Mouse (Mus musculus) adipocyte (in vitro differentiated cells): Measurements from ENCODE around the gene Psapl1.
"Not testable (repeated sequence)": the region's sequence is repeated elsewhere in the genome, so short reads cannot be mapped to it uniquely, and the experiment has no call there.

ENCODE experiments used
- DNase-seq: peaks from one replicate; pipeline ENCODE4 v3.0.0-alpha.2; 2016; ENCODE audit warnings: low spot score

The Psapl1 gene

GRCm38 (mm10) chr5:36203421-36203820 is 400 bp upstream of the Psapl1 start:
- no peak for DNase-seq

DNA sequence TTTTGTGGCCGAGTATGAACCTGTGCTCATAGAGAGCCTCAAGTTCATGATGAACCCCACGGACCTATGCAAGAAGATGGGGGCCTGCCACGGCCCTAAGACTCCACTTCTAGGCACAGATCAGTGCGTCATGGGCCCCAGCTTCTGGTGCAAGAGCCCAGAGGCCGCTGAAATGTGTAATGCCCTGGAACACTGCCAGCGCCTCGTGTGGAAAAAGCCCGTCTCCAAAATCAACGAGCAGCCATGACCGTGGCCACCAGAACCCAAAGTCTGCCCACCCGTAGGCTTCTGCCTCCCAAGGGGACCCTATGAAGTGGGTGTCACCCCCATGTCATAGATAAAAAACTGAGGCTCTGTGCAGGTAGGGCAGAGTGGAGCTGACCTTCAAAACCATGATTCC is 1.6 kb downstream of the Psapl1 start:
- DNase-seq: no peak

DNA sequence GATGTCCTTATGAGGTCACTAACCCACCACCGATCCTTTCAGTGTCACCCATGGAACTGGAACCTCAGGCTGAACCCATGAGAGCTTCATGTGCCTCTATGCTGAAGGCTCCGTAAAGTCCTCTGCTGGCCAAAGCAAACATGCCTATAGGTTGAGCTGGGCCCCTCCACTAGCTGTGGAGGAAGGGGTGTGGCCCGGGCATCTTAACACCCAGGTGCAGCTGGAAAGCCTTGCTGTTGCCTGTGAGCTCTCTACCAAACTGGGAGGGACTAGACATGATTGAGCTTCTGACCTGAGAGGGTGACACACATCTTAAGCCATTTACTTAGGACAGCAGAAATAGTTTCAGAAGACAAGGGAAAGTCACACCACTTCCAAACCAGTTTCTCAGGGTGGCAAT is 5.0 kb downstream of the Psapl1 start:
- no peak for DNase-seq

- no peak for DNase-seq
Measured at GRCm38 (mm10) chr5:36213310-36213709, 9.5 kb downstream of the Psapl1 start.

- DNase-seq: no peak
Measured at GRCm38 (mm10) chr5:36220105-36220504, 16.3 kb downstream of the Psapl1 start.

DNA sequence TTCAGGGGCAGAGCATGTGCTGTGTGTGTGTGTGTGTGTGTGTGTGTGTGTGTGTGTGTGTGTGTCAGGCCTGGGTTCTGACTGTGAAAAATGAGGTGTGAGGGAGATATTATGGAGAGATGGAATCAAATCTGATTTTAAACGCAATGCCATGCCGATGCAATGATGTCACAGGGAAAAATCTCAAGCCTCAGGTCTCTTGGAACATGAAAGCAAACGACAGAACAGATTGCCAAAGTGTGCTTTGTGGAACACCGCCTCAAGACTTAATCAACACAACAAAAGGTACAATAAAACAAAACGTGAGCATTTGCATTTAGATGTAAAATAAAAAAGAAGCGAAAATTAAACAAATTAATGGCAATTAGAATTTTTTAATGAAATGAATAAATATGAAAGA is 16.8 kb downstream of the Psapl1 start:
- no peak for DNase-seq

GRCm38 (mm10) chr5:36223787-36224186 is 20.0 kb downstream of the Psapl1 start:
- DNase-seq: peak; percentile 43

DNA sequence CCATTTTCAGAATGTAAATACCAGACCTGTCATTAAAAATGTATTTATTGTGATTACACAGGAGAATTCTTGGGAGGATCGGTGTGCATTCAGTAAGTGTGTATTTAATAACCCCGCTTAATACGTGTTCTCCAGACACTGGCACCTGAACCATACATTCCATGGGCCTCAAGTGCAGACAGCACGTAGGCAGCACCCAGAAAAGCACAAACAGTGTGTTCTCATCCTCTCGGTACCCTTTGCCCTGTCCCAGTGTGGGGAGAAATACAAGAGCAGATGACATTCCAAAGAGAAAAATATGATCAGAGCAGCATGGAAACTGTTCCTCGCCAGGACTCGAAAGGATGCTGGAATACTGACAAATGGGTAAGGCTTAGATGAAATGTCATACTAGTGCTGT is 22.0 kb downstream of the Psapl1 start:
- DNase-seq: no peak

DNA sequence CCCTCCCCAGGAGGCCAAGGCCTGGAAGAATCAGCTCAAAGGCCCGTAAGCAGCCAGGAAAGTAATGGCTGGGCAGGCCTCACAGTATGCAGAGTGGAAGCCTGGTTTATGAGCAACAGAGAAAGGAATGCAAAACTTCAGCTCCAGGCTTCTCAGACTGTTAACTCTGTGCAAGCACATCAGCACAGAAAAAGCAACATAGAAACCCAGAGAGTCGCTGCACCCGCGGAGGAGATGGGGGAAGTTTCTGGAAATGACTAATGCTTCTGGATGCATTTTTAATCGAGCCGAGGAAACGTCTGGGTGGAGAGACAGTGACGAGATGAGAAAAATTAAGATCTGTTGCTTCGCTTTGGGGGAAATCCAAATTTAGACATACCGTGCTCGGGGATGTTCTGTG is 22.5 kb downstream of the Psapl1 start:
- DNase-seq: no peak

DNA sequence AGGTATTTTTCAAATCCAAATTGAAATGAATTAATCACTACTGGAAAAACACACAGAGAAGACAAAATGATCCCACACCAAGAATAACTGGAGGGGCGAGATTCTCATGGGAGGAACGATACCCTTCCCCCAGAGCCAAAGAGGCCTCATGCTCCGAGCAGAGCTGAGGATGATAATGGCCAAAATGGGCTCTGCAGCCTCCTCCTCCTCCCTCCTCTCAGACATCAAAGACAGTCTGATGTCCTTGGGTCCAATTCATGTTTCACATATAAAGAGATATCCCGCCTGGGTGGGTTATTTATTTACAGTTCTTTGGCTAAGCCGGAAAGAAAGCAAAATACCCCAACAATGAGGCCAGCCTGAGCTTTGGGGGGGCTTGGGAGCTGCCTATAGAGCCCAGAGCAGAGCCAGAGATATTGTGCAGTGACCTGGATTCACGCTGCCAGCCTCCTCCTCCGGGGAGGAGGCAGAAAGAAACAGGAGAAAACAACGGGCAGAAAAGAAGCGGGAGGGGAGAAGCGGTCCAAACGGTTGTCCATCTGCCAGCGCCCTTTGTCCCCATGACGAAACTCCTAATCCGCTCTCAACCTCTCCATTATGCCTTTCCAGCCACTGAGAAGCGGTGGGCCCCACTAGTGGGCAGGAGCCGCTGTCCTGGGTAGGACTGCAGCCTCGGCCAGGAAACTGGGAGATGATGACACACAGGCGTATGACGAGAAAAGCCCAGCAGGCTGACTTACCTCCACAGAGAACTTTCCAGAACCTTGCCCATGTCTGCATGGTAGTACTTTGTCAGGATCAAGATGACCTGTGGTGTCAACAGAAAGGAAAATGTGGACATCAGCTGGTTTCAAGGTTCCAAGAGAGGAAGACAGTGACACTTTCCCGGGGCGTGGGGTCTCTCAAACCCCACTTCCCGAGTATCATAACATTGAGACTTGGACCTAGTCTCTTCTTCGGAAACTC is 24.9 kb downstream of the Psapl1 start:
- DNase-seq: no peak

GRCm38 (mm10) chr5:36230301-36230780 is 26.5 kb downstream of the Psapl1 start:
- no peak for DNase-seq

DNA sequence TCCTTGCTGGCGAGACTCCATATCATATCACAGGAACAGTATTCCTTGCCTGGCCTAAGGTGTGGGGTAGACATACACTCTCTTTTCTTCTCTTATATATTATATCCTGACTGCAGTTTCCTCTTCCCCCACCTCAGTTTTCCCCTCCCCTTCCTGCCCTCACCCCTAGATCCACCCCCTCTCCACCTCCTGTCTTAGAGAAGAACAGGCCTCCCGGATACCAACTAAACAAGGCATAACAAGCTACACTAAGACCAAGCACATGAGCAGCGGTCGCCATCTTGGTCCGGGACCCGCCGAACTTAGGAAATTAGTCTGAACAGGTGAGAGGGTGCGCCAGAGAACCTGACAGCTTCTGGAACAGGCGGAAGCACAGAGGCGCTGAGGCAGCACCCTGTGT is 33.7 kb downstream of the Psapl1 start:
- not testable (repeated sequence) for DNase-seq

DNA sequence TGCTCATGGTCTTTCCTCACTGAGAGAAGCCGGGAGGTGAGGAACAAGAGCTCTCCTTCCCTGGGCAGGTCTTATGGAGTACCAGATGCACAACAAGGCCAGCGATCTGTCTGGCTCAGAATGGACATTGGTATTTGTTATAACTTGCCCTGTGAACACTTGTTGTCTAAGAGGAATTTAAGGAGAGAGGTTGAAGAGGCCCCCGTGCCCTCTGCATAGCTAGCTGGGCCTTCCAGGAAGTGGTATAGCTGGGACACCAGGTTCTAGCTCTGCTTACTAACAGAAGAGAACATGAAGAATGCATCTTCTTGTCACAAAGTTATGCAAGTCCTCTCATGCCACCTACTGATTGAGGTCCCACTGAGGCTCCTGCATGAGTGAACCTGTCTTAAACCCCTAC is 44.2 kb downstream of the Psapl1 start:
- DNase-seq: no peak

DNA sequence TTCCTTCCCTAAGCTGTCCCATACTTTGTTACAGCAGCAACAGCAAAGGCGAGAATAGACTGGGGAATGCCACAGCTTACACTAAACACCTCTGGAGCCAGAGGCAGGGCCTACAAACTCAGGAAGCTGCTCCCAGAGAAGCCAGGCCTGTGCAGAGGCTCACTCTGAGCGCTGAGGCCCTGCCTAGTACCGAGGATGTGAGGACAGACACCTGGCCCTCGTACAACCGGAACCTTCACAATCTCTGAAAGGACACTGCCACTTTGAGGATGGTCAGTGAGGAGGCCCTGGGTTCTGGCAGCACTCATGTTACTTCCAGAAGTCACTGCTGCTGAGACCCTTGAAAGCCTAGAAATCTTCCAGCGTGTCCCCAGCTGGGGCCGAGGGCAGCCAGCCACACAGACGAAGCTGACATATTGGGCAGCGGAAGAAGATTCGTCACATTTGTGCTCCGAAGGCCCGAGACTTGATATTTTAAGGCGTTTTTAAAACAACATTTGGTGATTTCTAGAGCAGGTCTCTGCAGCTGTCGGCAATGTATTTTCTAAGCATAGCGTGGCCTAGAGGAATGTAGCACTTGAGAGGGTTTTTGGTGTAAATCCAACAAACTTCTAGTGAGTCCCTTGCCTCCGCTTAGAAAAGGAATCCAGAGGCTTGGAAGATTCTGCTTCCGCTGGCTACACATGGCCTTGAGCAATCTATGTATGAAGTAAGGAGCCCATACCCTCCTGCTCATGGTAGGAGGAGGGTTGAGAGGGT is 49.1 kb downstream of the Psapl1 start:
- DNase-seq: no peak

- no peak for DNase-seq
Measured at GRCm38 (mm10) chr5:36254642-36255516, 51.1 kb downstream of the Psapl1 start.
